Mouse (Mus musculus) ES-E14 (cell line): ENCODE measurements around the gene Cnp. TPM values are rescaled to one million over a fixed set of nuclear protein-coding genes. Genes with fewer than 3 reads are reported as not detected.

Experiments
- DNase-seq: peaks from one replicate; pipeline ENCODE4 v3.0.0-alpha.2; 2013; ENCODE audit warnings: low read depth, low spot score
- H3K27ac ChIP-seq: 2 replicates; pipeline ENCODE4 v1.5.1; 2012; ENCODE audit warnings: low read depth, mild to moderate bottlenecking, low read length, moderate library complexity, mixed read lengths; ENCODE audit not compliant: poor library complexity, insufficient read depth, severe bottlenecking
- H3K36me3 ChIP-seq: 2 replicates; pipeline ENCODE4 v1.6.1; 2012; ENCODE audit warnings: mild to moderate bottlenecking, low read length, moderate library complexity, mixed read lengths; ENCODE audit not compliant: control insufficient read depth, poor library complexity, insufficient read depth, severe bottlenecking
- H3K4me1 ChIP-seq, 2 experiments: fragments of 150-350 bp in 1 of 2; sonication (generic) in 1 of 2; 2 replicates each; pipeline ENCODE4 v1.6.1; 2012; ENCODE audit warnings: low read length in 2 of 2, mild to moderate bottlenecking in 1 of 2, mixed read lengths in 1 of 2; ENCODE audit not compliant: control insufficient read depth in 2 of 2, insufficient read depth in 2 of 2, poor library complexity in 1 of 2
- H3K4me3 ChIP-seq, 2 experiments: fragments of 150-350 bp in 1 of 2; sonication (generic) in 1 of 2; 2 replicates each; pipeline ENCODE4 v1.5.1; 2012; ENCODE audit warnings: low read length in 2 of 2, low read depth in 1 of 2, mild to moderate bottlenecking in 1 of 2, mixed read lengths in 1 of 2; ENCODE audit not compliant: insufficient read depth in 1 of 2, poor library complexity in 1 of 2, severe bottlenecking in 1 of 2
- H3K9ac ChIP-seq: 2 replicates; pipeline ENCODE4 v1.6.1; 2012; ENCODE audit warnings: low read depth, mild to moderate bottlenecking, low read length, mixed read lengths; ENCODE audit not compliant: poor library complexity, insufficient read depth, severe bottlenecking
- H3K9me3 ChIP-seq: fragments of 150-350 bp; sonication (generic); 2 replicates; pipeline ENCODE4 v1.6.1; 2012; ENCODE audit warnings: low read depth, mild to moderate bottlenecking, low read length; ENCODE audit not compliant: control insufficient read depth, insufficient read depth
- CHD2 ChIP-seq: IDR thresholded peaks from 2 replicates; pipeline ENCODE4 v1.6.1; 2014; ENCODE audit warnings: mild to moderate bottlenecking, low read depth, low read length, inconsistent platforms
- HCFC1 ChIP-seq: IDR thresholded peaks from 2 replicates; pipeline ENCODE4 v1.6.1; 2012; ENCODE audit warnings: low read length, inconsistent platforms, borderline replicate concordance; ENCODE audit not compliant: insufficient read depth
- MAFK ChIP-seq: IDR thresholded peaks from 2 replicates; pipeline ENCODE4 v1.6.1; 2014; ENCODE audit warnings: mild to moderate bottlenecking, low read depth, low read length, inconsistent platforms; ENCODE audit not compliant: insufficient read depth
- ZC3H11A ChIP-seq: IDR thresholded peaks from 2 replicates; pipeline ENCODE4 v1.6.1; 2012; ENCODE audit warnings: low read depth, mild to moderate bottlenecking, inconsistent platforms, low read length, borderline replicate concordance
- ZNF384 ChIP-seq: IDR thresholded peaks from 2 replicates; pipeline ENCODE4 v1.6.1; 2012; ENCODE audit warnings: low read depth, low read length, inconsistent platforms
- in situ Hi-C, 2 experiments: fragments of 600-800 bp; cut with MboI; formaldehyde crosslinking; loops; one replicate each; pipeline ENCODE4 v1.15.1; 2025; ENCODE audit warnings: low sequenced_read_pairs in 2 of 2, inconsistent platforms in 1 of 2; ENCODE audit not compliant: unreplicated experiment in 2 of 2
- total RNA-seq: library from RNA; depleted of rRNA; stranded (reverse); fragments of 300-350 nt; gene quantifications from 2 replicates; pipeline ENCODE4 v1.2.3, GENCODE M21; 2012

Gene Cnp
- total RNA-seq, 1 experiment, result 11.9 TPM

DNA sequence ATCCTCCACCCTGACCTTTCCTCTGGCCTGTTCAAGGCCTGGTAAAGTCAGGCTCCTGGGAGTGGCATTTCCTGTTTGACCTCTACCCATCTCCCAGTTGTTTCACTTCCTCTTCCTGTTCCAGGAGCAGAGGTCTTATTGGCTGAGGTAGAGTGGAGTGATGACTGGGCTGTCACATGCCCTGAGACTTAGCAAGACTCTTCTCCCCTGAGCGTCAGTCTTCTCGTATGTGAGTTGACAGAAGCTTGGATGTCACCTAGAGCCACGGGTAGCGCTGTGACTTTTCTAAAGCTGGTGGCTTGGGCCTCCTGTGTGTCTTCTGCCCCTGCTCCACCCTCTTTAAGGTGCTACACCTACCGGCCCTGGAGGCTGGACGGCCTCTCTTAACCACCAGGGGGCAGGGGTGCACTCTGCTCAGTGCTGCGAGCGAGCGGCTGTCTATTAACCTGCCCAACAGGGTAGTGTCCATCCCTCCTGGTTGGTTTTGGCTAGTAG lies 52.0 kb downstream of the Cnp start:
- Histone ChIP-seq H3K36me3 (peaks cover 19% of the 10 kb centered on the region), H3K9ac (no peak overlapping the region), H3K9me3 (no peaks in the 10 kb centered on the region), H3K4me1 (peaks cover 0 to 8% of the 10 kb centered on the region in 2 experiments; a peak in 2 of 4 replicates), H3K4me3 (peak overlapping the region in 1 of 2 experiments; percentile 26; a peak in 1 of 4 replicates), H3K27ac (no peak overlapping the region)
- DNase-seq, result peak; percentile 57
- no peak for TF ChIP-seq MAFK
- TF ChIP-seq CHD2, result no peak
- no peak for TF ChIP-seq ZNF384
- no peak for TF ChIP-seq ZC3H11A
- no peak for TF ChIP-seq HCFC1
- in situ Hi-C loops, result no loop called here

DNA sequence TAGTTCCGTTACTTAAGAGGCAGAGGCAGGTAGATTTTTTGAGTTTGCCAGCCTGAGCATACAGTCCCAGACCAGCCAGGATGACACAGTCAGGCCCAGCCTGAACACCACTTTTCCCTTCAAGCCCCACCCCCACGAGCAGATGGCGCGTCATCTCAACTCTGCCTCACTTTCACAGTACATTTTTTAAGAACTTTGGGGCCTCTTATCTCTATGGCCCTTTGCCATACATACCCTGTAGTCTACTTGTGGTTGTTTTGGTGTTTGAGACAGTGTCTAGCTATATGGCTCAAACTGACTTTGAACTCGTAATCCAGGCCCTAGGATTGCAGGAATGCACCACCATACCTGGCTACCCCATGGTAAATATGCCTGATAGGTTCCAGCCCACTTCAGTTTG lies 53.4 kb downstream of the Cnp start:
- H3K9ac ChIP-seq, result no peak overlapping the region
- peaks cover 19% of the 10 kb centered on the region for H3K36me3 ChIP-seq
- H3K27ac ChIP-seq, result no peak overlapping the region
- H3K4me1 ChIP-seq, result peaks cover 0 to 8% of the 10 kb centered on the region in 2 experiments; a peak in 2 of 4 replicates
- no peaks in the 10 kb centered on the region for H3K9me3 ChIP-seq
- in situ Hi-C loops, result no loop called here
- TF ChIP-seq CHD2 (no peak), HCFC1 (no peak), ZC3H11A (no peak), MAFK (no peak), ZNF384 (no peak)
- no peak overlapping the region for H3K4me3 ChIP-seq
- no peak for DNase-seq

DNA sequence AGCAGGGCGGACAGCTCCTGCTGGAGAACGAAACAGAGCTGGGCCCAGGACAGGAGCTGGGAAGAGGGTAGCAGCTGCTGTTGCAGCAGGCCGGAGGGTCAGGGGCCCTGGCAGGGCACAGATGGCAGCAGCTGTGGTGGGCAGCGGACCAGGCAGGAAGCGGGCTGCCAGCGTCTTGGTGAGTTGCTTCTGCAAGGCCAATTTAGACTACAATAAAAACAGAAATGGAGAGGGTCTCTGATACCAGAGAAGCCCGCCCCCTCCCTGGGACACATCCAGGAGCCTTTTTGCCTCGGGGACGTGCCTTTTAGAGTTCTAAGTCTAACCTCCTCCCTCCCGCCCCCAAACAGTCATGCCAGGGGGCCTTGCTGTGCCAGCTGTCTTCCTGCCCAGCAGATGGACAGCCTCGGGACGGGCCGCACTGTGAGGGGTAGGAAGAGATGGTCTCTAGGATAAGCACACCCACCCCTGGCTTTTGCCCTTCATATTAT lies 54.2 kb downstream of the Cnp start:
- in situ Hi-C loops, result no loop called here
- no peak overlapping the region for H3K9ac ChIP-seq
- no peak for DNase-seq

DNA sequence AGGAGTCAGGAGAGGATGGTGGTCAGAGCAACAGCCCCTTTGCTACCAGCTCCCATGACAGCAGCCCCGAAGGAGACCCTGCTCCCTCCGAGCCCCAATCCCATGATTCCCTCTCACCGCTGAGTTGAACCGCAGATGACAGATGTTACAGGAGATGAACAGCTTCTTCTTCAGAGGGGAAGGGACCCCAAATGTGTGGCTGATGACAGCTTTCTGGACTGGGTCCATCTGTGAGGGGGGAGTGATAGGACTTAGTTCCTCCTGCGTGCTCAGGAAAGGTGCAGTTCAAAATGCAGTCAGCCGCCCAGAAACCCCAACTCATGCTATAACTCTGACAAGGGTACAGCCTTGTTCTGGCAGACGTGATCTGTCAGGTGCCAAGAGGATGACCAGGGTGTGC lies 59.8 kb downstream of the Cnp start:
- no peak overlapping the region for H3K4me3 ChIP-seq
- no peaks in the 10 kb centered on the region for H3K9me3 ChIP-seq
- TF ChIP-seq CHD2, result no peak
- no peak for TF ChIP-seq MAFK
- TF ChIP-seq HCFC1, result no peak
- no peak for TF ChIP-seq ZNF384
- no peak for TF ChIP-seq ZC3H11A
- 0 out of 4 replicates have a peak, but pooled peaks cover 0 to under 1% of the 10 kb centered on the region in 2 experiments for H3K4me1 ChIP-seq
- no peak overlapping the region for H3K9ac ChIP-seq
- no peak for DNase-seq
- in situ Hi-C loops, result no loop called here
- no peaks in the 10 kb centered on the region for H3K36me3 ChIP-seq
- H3K27ac ChIP-seq, result no peak overlapping the region

More for the DNA sequence above, 54.2 kb downstream of the Cnp start:
- no peak overlapping the region for H3K27ac ChIP-seq
- TF ChIP-seq ZC3H11A (no peak), HCFC1 (no peak), ZNF384 (no peak), CHD2 (no peak), MAFK (no peak)
- H3K4me3 ChIP-seq, result no peak overlapping the region
- H3K36me3 ChIP-seq, result peaks cover 19% of the 10 kb centered on the region
- H3K4me1 ChIP-seq, result peaks cover 0 to 7% of the 10 kb centered on the region in 2 experiments; a peak in 2 of 4 replicates
- H3K9me3 ChIP-seq, result no peaks in the 10 kb centered on the region
